Mouse (Mus musculus): ENCODE measurements around the gene Efna5.

GRCm38 (mm10) chr17:62774749-62775148, 106.4 kb downstream of the Efna5 start:
- TF ChIP-seq POLR2A (IDR thresholded peaks at IDR 0.05; ENCODE audit: low read depth, low read length) (no peak), CTCF (IDR thresholded peaks at IDR 0.05; ENCODE audit: borderline replicate concordance, insufficient read depth, low read length) (no peak)
